Mouse (Mus musculus): ENCODE results near the gene Fam92b. TPM values are rescaled to one million over a fixed set of nuclear protein-coding genes. Genes with fewer than 3 reads are reported as not detected.

Fam92b gene
- polyA plus RNA-seq (2012; rRNA removed) = not detected in 2 replicates

DNA sequence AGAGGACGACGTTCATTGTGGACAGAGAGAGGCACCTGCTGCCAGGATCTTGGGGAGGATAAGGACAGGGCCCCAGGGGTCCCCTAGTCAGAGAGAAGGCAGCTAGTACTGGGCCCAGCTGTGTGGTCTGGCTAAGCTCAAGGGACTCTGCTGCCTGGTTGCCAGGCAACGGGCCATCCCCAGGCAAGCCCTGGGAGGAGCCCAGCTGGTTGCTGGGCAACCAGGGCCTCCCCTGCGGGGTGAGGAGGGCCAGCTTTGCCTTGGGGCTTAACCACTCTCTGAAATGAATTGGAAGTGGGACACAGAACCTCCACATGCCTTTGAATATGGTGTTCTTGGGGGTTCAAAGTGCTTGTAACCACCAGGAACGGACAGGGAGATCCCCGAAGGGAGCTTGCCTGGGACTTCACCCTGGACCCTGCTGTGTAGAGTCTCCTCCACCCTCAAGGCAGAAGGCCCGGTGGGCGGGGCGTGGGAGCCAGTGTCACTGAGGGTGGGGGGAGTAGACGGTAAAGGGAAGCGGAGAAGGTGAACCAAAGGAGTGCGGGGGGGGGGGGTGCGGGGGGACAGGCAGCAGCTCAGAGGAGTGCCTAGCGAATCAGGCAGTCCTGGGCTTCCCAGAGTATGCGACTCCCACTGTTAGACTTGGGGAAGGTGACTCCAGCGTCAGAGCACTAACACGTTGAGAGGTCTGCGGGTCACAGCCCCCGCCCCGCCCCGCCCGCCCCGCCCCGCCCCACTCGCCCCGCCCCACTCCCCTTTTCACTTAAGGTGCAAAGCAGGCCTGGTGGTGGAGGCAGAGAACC is at the start of gene Fam92b:
Gene Fam92b (minus strand): TSS at position 149 of the 806 bp plus-strand sequence.

Other genes starting within 250 kb of the Fam92b start
- gene Crispld2, start 185.0 kb downstream of the Fam92b start, polyA plus RNA-seq (2012; rRNA removed) = 0.31 and 0.38 TPM in 2 replicates
- 10.8 and 12.1 TPM in 2 replicates for gene Zdhhc7, start 76.0 kb downstream of the Fam92b start, polyA plus RNA-seq (2012; rRNA removed)
- gene 6430548M08Rik, start 63.3 kb downstream of the Fam92b start, polyA plus RNA-seq (2012; rRNA removed) = 0.80 and 0.96 TPM in 2 replicates
- 12.5 and 14.3 TPM in 2 replicates for gene Gse1, start 51.0 kb upstream of the Fam92b start, polyA plus RNA-seq (2012; rRNA removed)